Mouse (Mus musculus): ENCODE results near the gene Tmie.

The Tmie gene

GRCm38 (mm10) chr9:110890026-110890783 lies 10.3 kb upstream of the Tmie start:
- no peak for DNase-seq (ENCODE audit: extremely low read depth, insufficient read length, low spot score)

GRCm38 (mm10) chr9:110888935-110889334 lies 9.0 kb upstream of the Tmie start:
- DNase-seq (ENCODE audit: extremely low read depth, insufficient read length, low spot score): no peak

- no peak for DNase-seq (ENCODE audit: extremely low read depth, insufficient read length, low spot score)
These were observed 7.7 kb upstream of the Tmie start for GRCm38 (mm10) chr9:110887388-110888303.

- DNase-seq (ENCODE audit: extremely low read depth, insufficient read length, low spot score): no peak
These were observed 2.0 kb upstream of the Tmie start for GRCm38 (mm10) chr9:110881953-110882352.

- peak; percentile 59 for DNase-seq (ENCODE audit: extremely low read depth, insufficient read length, low spot score)
These were observed 859 bp upstream of the Tmie start for GRCm38 (mm10) chr9:110880772-110881171.

- DNase-seq (ENCODE audit: extremely low read depth, insufficient read length, low spot score): no peak
These were observed 557 bp downstream of the Tmie start, which contains the start of gene Als2cl for GRCm38 (mm10) chr9:110879191-110879920. Gene Als2cl (plus strand): TSS chr9:110879870.

- no peak for DNase-seq (ENCODE audit: extremely low read depth, insufficient read length, low spot score)
These were observed 2.0 kb downstream of the Tmie start for GRCm38 (mm10) chr9:110877888-110878287.

GRCm38 (mm10) chr9:110877353-110877752 lies 2.6 kb downstream of the Tmie start:
- DNase-seq (ENCODE audit: extremely low read depth, insufficient read length, low spot score): no peak

GRCm38 (mm10) chr9:110875288-110875695 lies 4.6 kb downstream of the Tmie start:
- no peak for DNase-seq (ENCODE audit: extremely low read depth, insufficient read length, low spot score)

- DNase-seq (ENCODE audit: extremely low read depth, insufficient read length, low spot score): no peak
These were observed 5.2 kb downstream of the Tmie start for GRCm38 (mm10) chr9:110874660-110875191.

GRCm38 (mm10) chr9:110873681-110874659 lies 5.9 kb downstream of the Tmie start:
- no peak for DNase-seq (ENCODE audit: extremely low read depth, insufficient read length, low spot score)

- DNase-seq (ENCODE audit: extremely low read depth, insufficient read length, low spot score): no peak
These were observed 8.9 kb downstream of the Tmie start for GRCm38 (mm10) chr9:110871030-110871429.

- DNase-seq (ENCODE audit: extremely low read depth, insufficient read length, low spot score): no peak
These were observed 20.8 kb downstream of the Tmie start for GRCm38 (mm10) chr9:110858967-110859596.

- DNase-seq (ENCODE audit: extremely low read depth, insufficient read length, low spot score): no peak
These were observed 21.4 kb downstream of the Tmie start for GRCm38 (mm10) chr9:110858523-110858922.

- DNase-seq (ENCODE audit: extremely low read depth, insufficient read length, low spot score): no peak
These were observed 22.0 kb downstream of the Tmie start, which contains the start of gene Prss50 for GRCm38 (mm10) chr9:110857781-110858472. Gene Prss50 (plus strand): TSS chr9:110857967.

- no peak for DNase-seq (ENCODE audit: extremely low read depth, insufficient read length, low spot score)
These were observed 23.0 kb downstream of the Tmie start for GRCm38 (mm10) chr9:110856920-110857319.

- DNase-seq (ENCODE audit: extremely low read depth, insufficient read length, low spot score): no peak
These were observed 24.0 kb downstream of the Tmie start for GRCm38 (mm10) chr9:110855903-110856302.

GRCm38 (mm10) chr9:110849162-110849561 lies 30.8 kb downstream of the Tmie start:
- DNase-seq (ENCODE audit: extremely low read depth, insufficient read length, low spot score): peak; percentile 58

Measured in 3134 (cell line).